Mouse (Mus musculus): ENCODE results near the gene Enthd1.

DNA sequence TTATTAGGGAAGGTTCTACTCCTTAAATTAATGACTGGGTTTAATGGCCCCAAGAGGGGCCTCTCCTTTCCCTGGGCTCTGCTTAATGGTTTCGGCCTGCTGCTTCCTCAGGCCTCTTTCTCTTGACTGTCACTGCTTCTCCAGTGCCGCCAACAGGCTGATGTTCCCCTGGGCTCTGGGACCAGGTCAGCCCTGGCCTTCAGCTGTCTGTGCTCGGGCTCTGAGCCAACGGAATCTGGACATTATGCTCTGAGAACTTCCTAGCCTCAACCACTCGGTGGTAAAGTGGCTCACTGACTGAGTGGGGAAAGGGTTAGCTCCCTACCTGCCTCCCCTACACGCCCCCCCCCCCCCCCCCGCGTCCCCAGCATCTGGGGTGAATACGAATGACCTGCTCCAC is 147.9 kb downstream of the Enthd1 start:
- no peak for TF ChIP-seq GATA1 (IDR thresholded peaks at IDR 0.05; ENCODE audit: borderline replicate concordance, low read length)
- no peak for TF ChIP-seq FLI1 (IDR thresholded peaks at IDR 0.05; ENCODE audit: low read length)
